Mouse (Mus musculus) B cell, adult 67 days (primary cell): Measurements from ENCODE around the gene Ddr2. TPM values are rescaled to one million over a fixed set of nuclear protein-coding genes. Genes with fewer than 3 reads are reported as not detected.

ENCODE experiments used
- total RNA-seq, 2 experiments: library from RNA; stranded (reverse); gene quantifications; 4 replicates each; pipeline ENCODE4 v1.2.4; 2023

The Ddr2 gene
- not detected for total RNA-seq

DNA sequence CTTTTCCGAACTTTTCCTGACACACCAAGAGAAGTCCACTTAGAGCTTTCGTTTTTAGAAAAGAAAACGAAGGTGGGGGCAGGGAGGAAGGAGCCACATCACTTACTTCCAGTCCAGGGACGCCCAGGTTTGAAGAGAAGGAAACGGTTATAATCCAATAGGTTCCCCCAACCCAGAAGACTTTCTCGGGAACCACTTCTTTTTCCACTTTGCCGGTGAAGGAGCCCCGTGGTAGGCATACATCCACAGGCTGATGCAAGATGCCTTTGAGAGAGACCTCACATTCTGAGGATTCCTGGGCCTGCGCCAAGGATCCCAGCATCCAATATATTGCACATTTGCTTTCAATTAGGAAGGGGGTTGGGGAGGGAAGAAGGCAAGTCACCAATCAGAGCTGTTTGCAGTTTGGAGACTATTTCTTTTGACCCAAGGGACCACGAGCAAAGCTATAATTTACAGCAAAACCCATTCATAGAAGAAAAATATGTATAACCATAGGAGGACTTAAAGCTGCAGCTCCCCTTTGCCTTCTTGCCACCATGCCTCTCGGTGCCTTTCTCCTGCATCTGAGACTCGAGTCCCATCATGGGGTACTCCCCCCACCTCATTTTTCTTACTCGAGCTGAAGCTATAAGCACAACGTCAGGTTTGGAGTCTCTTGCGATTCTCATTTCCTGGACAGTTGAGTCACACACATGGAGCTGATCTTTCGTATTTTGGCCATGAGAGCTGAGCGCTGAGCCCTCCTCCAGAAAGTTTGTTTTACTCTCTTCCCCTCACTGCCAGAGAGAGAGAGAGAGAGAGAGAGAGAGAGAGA is at the start of gene Ddr2:
Ddr2 (minus strand) TSS at position 247 of the 817 bp plus-strand sequence.

DNA sequence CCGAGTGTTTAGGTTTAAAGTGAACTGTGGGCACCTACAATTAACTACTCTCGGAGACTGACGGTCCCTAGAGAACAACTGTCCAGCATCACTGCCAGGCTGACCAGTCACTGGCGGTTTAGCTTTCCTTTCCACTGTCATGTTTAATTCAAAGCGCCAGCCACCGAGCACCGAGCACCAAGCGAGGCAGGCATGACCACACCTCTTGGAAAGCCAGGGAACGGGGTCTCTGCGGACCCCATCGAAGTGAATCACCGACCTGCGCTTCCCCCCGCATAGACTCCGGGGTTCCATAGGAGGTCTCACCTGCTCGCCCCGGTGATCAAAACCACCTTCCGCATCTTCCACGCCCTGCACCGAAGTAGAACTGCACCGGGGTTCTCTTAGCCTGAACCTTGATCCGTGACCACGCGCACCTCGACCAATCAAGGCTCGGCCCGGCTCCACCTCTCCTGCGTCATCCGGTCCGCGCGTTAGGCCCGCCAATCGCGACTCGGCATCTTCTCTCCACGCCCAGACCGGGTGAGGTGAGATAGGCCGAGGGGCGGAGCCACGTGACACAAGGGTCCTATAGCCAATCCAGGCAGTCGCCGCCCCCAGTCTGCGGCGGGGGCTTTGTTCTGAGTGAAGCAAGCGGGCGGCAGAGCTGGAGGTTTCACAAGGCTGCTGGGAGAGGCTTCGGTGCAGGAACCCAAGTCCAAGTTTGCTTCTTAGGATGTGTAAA is 141.6 kb downstream of the Ddr2 start, which contains the start of gene Hsd17b7:
Hsd17b7 (minus strand) TSS at position 450 of the 724 bp plus-strand sequence.

DNA sequence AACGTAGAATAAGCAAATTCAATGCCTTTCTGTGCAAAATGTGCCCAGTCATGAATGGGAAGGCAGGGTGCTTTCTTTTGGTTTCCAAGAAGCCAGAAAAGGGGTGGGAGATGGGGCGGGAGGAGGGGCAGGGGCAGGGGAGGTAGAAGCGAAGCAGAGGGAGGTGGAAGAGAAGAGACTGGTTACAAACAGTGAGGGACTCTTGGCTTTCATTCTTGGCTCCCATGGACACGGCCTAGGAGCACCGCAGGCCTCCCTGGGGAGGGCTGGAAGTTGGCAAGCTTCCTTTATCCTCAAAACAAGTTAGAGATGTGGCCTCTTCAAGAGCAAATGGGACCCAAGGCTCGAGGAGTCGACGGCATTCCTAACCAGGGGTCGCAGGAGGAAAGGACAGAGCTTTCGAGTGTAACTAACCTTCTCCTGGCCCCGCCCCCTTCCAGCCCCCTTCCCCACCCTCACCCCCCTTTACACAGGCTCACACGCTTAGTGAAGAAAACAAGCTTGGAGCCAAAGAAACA is 182.0 kb downstream of the Ddr2 start, which contains the start of gene Ccdc190:
Ccdc190 (plus strand) TSS at position 195 of the 518 bp plus-strand sequence.

Other genes starting within 250 kb of the Ddr2 start
- gene Ccdc190, start 182.1 kb downstream of the Ddr2 start, total RNA-seq: not detected
- 10 to 100 TPM; 11.7 to 14.5 TPM for gene Hsd17b7, start 141.5 kb downstream of the Ddr2 start, total RNA-seq
- gene Uap1, start 64.2 kb upstream of the Ddr2 start, total RNA-seq: 10 to 100 TPM; 56.1 to 57.7 TPM
- gene Uhmk1, start 104.6 kb upstream of the Ddr2 start, total RNA-seq: 10 to 100 TPM; 68.5 to 69.8 TPM
- gene Sh2d1b2, start 122.0 kb upstream of the Ddr2 start, total RNA-seq: 1 to 10 TPM in 1 of 2 experiments, not detected in 1; 1.4 TPM
- 1 to 10 TPM in 1 of 2 experiments, under 1 TPM in 1; 0.50 to 1.4 TPM for gene Sh2d1b1, start 166.6 kb upstream of the Ddr2 start, total RNA-seq
- gene Gm7694, start 195.6 kb upstream of the Ddr2 start, total RNA-seq: not detected
- not detected for gene Spata46, start 198.0 kb upstream of the Ddr2 start, total RNA-seq